Mouse (Mus musculus) spleen, postnatal 10 days (tissue): ENCODE results near the gene Cpvl.

Experiments
- DNase-seq, 2 experiments: peaks; one replicate each; pipeline ENCODE4 v3.0.0; 2021 to 2022; ENCODE audit warnings: low spot score in 2 of 2

Gene Cpvl

GRCm38 (mm10) chr6:53937143-53938134, 41.0 kb downstream of the Cpvl start:
- DNase-seq = no peak

GRCm38 (mm10) chr6:53931605-53932004, 46.9 kb downstream of the Cpvl start:
- DNase-seq = no peak

GRCm38 (mm10) chr6:53929858-53930257, 48.6 kb downstream of the Cpvl start:
- DNase-seq = no peak

GRCm38 (mm10) chr6:53926197-53926596, 52.3 kb downstream of the Cpvl start:
- DNase-seq = no peak

- no peak for DNase-seq
Measured at GRCm38 (mm10) chr6:53925192-53925591, 53.3 kb downstream of the Cpvl start.

GRCm38 (mm10) chr6:53920041-53920440, 58.4 kb downstream of the Cpvl start:
- no peak for DNase-seq

- DNase-seq = no peak
Measured at GRCm38 (mm10) chr6:53917026-53917558, 61.4 kb downstream of the Cpvl start.

GRCm38 (mm10) chr6:53915347-53915746, 63.1 kb downstream of the Cpvl start:
- DNase-seq = no peak

- no peak for DNase-seq
Measured at GRCm38 (mm10) chr6:53913151-53913550, 65.3 kb downstream of the Cpvl start.

GRCm38 (mm10) chr6:53912112-53912782, 66.2 kb downstream of the Cpvl start:
- no peak for DNase-seq

GRCm38 (mm10) chr6:53909986-53910385, 68.5 kb downstream of the Cpvl start:
- DNase-seq = no peak

GRCm38 (mm10) chr6:53909446-53909845, 69.0 kb downstream of the Cpvl start:
- DNase-seq = no peak

GRCm38 (mm10) chr6:53906871-53907270, 71.6 kb downstream of the Cpvl start:
- DNase-seq = no peak

GRCm38 (mm10) chr6:53906051-53906462, 72.4 kb downstream of the Cpvl start:
- DNase-seq = no peak

- DNase-seq = no peak
Measured at GRCm38 (mm10) chr6:53905576-53905975, 72.9 kb downstream of the Cpvl start.

- no peak for DNase-seq
Measured at GRCm38 (mm10) chr6:53904703-53905395, 73.6 kb downstream of the Cpvl start.

GRCm38 (mm10) chr6:53904186-53904585, 74.3 kb downstream of the Cpvl start:
- DNase-seq = no peak

GRCm38 (mm10) chr6:53901741-53902140, 76.7 kb downstream of the Cpvl start:
- no peak for DNase-seq

GRCm38 (mm10) chr6:53897872-53898464, 80.5 kb downstream of the Cpvl start:
- DNase-seq = no peak

GRCm38 (mm10) chr6:53897126-53897525, 81.3 kb downstream of the Cpvl start:
- no peak for DNase-seq

GRCm38 (mm10) chr6:53893731-53894130, 84.7 kb downstream of the Cpvl start:
- no peak for DNase-seq

- no peak for DNase-seq
Measured at GRCm38 (mm10) chr6:53891109-53891508, 87.4 kb downstream of the Cpvl start.
